Mouse (Mus musculus): ENCODE data around the gene Wdfy4.

Wdfy4 gene

GRCm38 (mm10) chr14:33081370-33081860, 103.9 kb downstream of the Wdfy4 start:
- in situ Hi-C loops (cut with MboI, MseI) = no loop called here

- in situ Hi-C loops (cut with MboI, MseI) = no loop called here
These were observed 106.7 kb downstream of the Wdfy4 start for GRCm38 (mm10) chr14:33078596-33078995.

GRCm38 (mm10) chr14:33078110-33078509, 107.2 kb downstream of the Wdfy4 start:
- in situ Hi-C loops (cut with MboI, MseI) = no loop called here

GRCm38 (mm10) chr14:33073355-33073754, 112.0 kb downstream of the Wdfy4 start:
- in situ Hi-C loops (cut with MboI, MseI) = no loop called here

- in situ Hi-C loops (cut with MboI, MseI) = no loop called here
These were observed 113.0 kb downstream of the Wdfy4 start for GRCm38 (mm10) chr14:33072351-33072750.

GRCm38 (mm10) chr14:33067676-33068075, 117.6 kb downstream of the Wdfy4 start:
- in situ Hi-C loops (cut with MboI, MseI) = no loop called here

GRCm38 (mm10) chr14:33062996-33063395, 122.3 kb downstream of the Wdfy4 start:
- in situ Hi-C loops (cut with MboI, MseI) = no loop called here

GRCm38 (mm10) chr14:33058881-33059660, 126.2 kb downstream of the Wdfy4 start:
- in situ Hi-C loops (cut with MboI, MseI) = no loop called here

GRCm38 (mm10) chr14:33053441-33053840, 131.9 kb downstream of the Wdfy4 start:
- in situ Hi-C loops (cut with MboI, MseI) = no loop called here

GRCm38 (mm10) chr14:33045217-33045616, 140.1 kb downstream of the Wdfy4 start:
- in situ Hi-C loops (cut with MboI, MseI) = no loop called here

- in situ Hi-C loops (cut with MboI, MseI) = no loop called here
These were observed 148.5 kb downstream of the Wdfy4 start for GRCm38 (mm10) chr14:33036811-33037210.

GRCm38 (mm10) chr14:33035386-33035785, 149.9 kb downstream of the Wdfy4 start:
- in situ Hi-C loops (cut with MboI, MseI) = no loop called here

GRCm38 (mm10) chr14:33033424-33033823, 151.9 kb downstream of the Wdfy4 start:
- in situ Hi-C loops (cut with MboI, MseI) = no loop called here

- in situ Hi-C loops (cut with MboI, MseI) = no loop called here
These were observed 154.5 kb downstream of the Wdfy4 start for GRCm38 (mm10) chr14:33030849-33031248.

GRCm38 (mm10) chr14:33019606-33020005, 165.7 kb downstream of the Wdfy4 start:
- in situ Hi-C loops (cut with MboI, MseI) = no loop called here

- in situ Hi-C loops (cut with MboI, MseI) = no loop called here
These were observed 166.3 kb downstream of the Wdfy4 start for GRCm38 (mm10) chr14:33019050-33019449.

- in situ Hi-C loops (cut with MboI, MseI) = no loop called here
These were observed 177.7 kb downstream of the Wdfy4 start for GRCm38 (mm10) chr14:33007638-33008037.

- in situ Hi-C loops (cut with MboI, MseI) = no loop called here
These were observed 180.2 kb downstream of the Wdfy4 start for GRCm38 (mm10) chr14:33005114-33005513.

GRCm38 (mm10) chr14:33000112-33000979, 185.0 kb downstream of the Wdfy4 start:
- in situ Hi-C loops (cut with MboI, MseI) = no loop called here

GRCm38 (mm10) chr14:32999511-32999910, 185.8 kb downstream of the Wdfy4 start:
- in situ Hi-C loops (cut with MboI, MseI) = no loop called here

GRCm38 (mm10) chr14:32994954-32995636, 190.2 kb downstream of the Wdfy4 start:
- in situ Hi-C loops (cut with MboI, MseI) = no loop called here

GRCm38 (mm10) chr14:32991082-32991481, 194.2 kb downstream of the Wdfy4 start, which contains the start of gene Lrrc18:
Lrrc18 (plus strand) TSS chr14:32991382.
- in situ Hi-C loops (cut with MboI, MseI) = no loop called here

Data from T-helper 2 cell (primary cell).